Mouse (Mus musculus): ENCODE data around the gene Zfp518a.

The Zfp518a gene

DNA sequence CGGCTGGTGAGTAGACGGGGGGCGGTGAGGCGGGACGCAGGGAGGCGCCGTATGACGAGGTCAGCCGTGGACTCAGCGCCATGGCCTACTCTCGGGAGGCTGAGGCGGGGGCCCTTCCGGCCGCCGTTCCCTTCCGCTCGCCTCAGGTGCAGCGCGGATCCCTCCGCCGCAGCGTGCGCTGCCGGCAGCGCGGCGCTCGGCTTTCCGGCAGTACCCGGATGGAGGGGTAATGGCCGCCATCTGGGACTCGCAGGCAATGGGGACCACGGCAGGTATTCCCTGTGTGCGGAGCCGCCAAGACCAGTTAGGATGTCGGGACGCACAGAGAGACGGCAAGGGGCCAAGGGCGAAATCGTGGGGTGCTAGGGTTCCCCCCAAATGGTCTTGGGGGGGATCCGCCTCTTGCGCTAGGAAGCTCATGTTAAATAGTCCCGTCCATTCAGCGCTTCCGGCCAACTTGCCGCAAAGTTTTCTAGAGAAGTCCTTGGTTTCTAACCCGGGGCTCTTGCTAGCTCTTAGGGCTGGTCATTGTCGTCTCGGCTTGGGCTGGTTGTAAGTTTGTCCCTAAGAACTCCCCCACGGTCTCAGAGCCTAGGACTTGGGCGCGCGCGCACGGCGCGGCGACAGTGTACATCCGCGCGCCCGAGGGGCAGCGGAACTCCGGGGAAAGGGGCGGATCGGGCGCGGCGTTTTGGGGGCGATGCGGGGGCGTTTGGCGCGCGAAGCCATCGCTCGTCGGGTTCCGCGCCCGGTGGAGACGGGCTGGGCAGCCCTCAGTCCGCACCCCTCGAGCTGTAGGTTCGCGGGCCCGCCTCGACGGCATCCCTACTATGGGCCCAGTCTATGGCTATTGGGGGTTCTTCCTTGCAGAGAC is at the start of gene Zfp518a:
Zfp518a (plus strand) TSS at position 187 of the 874 bp plus-strand sequence.
- DNase-seq (ENCODE audit: low spot score) = peak; percentile 85

DNA sequence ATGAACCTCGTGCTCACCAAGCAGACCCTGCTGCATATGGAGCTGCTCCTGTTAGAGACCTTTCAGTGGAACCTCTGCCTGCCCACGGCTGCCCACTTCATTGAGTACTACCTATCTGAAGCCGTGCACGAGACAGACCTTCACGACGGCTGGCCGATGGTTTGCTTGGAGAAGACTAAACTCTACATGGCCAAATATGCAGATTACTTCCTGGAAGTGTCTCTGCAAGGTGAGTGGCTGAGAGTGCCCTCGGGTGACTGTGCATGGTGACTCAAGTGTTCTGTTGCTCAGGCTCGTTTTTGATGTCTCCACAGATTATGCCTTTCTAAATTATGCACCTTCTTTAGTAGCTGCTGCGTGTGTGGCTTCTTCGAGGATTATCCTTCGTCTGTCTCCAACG is 49.8 kb upstream of the Zfp518a start:
- DNase-seq (ENCODE audit: low spot score) = no peak

DNA sequence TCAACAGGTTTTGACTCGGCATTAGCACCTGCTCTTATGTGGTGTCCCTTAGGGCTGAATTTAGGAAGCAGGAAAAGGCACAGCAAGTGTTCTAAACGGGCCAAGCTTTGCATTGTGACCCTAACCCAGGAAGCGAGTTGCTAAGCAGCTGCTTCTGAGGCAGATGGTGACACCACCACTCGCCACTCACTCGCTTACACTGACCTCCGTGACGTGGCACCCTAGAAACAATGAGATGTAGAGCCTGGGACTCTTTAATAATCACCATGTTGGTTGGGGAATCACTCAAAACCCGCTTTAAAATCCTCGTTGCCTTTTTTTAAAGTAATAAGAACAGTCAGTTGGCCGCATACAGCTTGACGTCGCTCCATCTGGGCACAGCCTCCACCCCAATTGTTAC is 45.1 kb upstream of the Zfp518a start:
- no peak for DNase-seq (ENCODE audit: low spot score)

- DNase-seq (ENCODE audit: low spot score) = no peak
Observed at GRCm38 (mm10) chr19:40859555-40859954, 35.0 kb upstream of the Zfp518a start.

DNA sequence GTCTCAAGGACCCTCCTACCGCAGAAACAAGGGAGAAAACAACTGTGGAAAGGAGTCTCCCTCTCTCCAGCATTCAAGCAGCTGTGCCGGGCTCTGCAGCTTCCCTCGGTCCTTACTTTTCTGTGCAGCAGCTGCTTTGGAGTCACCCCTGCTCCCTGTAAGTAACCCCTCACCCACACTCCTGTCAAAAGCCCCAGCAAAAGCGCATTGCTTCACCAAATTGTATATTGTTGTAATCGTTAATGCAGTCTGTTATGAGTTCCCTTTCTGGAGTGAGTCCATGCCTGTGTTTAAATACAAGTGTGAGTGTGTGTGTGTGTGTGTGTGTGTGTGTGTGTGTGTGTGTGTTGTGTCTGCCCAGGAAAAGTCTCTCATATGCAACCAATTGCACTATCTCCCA is 26.2 kb upstream of the Zfp518a start:
- DNase-seq (ENCODE audit: low spot score) = no peak

GRCm38 (mm10) chr19:40869425-40870105 is 24.9 kb upstream of the Zfp518a start:
- no peak for DNase-seq (ENCODE audit: low spot score)

DNA sequence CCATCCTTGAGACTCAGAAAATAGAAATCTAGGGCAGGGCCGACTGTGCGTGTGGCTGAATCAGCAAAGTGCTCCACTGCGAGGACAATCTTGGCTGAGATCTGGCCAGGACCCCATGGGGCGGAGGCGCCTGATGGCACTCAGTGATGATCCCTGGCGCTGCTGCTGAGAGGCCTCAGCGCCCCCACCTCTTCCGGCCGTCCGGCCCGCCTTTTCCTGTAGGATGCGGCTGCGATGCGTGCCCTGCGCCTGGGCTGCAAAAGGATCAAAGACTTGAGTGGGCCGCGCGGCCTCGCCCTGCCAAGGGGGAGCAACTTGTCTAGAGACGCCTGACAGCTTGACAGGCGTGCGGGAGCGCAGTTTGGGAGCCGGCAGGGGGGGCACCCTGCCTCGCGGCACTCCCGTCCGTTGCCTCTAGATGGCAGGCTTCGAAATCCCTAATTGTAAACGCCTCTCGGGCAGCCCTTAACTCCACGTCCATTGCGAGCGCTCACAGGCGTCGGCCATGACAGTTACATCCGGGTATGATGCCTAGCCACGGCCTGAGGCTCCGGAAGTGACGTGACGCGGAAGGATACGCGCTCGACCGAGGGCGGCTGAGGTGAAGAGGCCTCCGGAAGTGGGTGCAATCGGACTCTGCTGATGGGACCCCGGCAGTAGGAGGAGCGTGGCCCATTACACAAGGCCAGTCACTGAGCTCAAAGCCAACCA is 21.4 kb upstream of the Zfp518a start:
- DNase-seq (ENCODE audit: low spot score) = peak; percentile 77

DNA sequence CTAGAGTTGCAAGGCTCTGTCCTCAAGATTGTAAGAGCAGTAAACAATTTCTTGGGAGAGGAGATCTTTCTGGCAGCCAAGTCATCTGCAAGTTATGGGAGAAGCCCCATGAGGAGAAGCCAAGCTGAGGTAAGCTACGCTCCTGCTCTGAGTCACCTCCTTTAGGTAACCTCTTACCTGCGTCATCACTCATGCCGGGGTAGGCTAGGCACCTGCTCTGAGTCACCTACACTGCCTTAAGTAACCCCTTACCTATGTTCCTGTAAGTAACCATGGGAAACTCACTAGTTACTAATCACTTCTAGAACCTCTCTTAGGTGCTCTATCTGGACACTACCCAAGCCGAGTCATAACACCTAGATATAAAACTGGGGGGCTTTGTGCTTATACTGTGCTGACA is 12.8 kb upstream of the Zfp518a start:
- DNase-seq (ENCODE audit: low spot score) = no peak

DNA sequence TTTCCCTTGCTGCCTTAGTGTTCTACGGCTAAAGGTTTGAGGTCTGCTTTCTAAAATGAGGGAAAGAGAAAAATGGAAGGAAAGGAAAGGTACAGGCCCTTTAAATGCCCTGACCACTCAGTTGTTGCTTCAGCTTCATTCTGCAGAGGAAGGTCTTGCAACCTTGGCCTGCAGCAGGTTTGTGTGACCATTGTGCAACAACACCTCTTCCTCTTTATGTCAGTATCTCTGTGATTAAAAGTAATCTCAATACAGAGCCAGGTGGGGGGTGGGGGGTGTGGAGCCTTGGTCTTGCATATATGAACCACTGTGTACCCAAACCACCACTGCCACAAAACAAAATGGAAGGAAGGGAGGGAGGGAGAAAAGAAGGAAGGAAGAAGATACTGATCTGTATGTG is 5.6 kb upstream of the Zfp518a start:
- no peak for DNase-seq (ENCODE audit: low spot score)

DNA sequence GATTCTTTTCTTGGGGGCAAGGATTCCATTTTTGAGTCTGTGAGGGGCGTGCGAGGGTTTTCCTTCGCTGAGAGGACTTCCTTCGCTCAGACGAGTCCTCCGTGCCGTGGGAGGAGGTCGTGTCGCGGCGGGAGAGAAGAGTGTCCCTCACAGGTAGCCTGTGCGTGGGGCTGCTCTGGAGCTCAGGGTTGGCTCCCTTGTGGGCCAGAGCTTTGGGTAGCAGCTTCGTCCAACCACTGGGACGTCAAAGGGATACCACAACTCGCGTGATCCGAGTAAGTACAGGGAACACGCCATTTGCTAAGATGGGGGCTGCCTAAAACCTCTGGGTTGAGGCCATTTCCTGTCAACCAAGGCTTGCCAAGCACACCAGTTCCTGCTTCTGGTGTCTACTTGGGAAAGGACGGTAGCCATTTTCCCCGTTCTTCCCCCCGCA is 416 bp upstream of the Zfp518a start:
- DNase-seq (ENCODE audit: low spot score) = no peak

- DNase-seq (ENCODE audit: low spot score) = no peak
Observed at GRCm38 (mm10) chr19:40895393-40895703, 843 bp downstream of the Zfp518a start.

- DNase-seq (ENCODE audit: low spot score) = no peak
Observed at GRCm38 (mm10) chr19:40931581-40932369, 37.3 kb downstream of the Zfp518a start.

GRCm38 (mm10) chr19:40935376-40935775 is 40.9 kb downstream of the Zfp518a start:
- no peak for DNase-seq (ENCODE audit: low spot score)

GRCm38 (mm10) chr19:40936038-40936437 is 41.5 kb downstream of the Zfp518a start:
- DNase-seq (ENCODE audit: low spot score) = no peak

GRCm38 (mm10) chr19:40943552-40943951 is 49.0 kb downstream of the Zfp518a start:
- no peak for DNase-seq (ENCODE audit: low spot score)

- DNase-seq (ENCODE audit: low spot score) = no peak
Observed at GRCm38 (mm10) chr19:40946937-40947577, 52.6 kb downstream of the Zfp518a start.

DNA sequence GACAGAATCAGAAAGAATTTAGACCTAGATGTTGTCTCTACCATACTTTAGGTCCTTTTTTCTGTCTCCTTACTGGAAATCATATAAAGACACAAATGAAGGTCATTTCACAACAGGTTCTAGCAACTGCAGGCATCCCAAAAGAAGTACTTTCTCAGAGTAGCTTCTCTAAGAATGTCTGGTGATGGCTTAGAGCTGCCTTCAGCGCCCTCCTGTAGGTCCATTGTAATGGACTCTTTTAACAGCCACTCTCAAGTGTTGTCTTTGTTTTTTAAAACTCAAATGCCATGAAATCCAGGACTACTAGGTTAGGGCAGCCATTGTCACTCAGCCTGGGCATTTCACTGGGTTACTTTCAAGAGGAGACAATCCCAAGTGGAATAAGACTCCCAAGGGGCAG is 64.5 kb downstream of the Zfp518a start:
- no peak for DNase-seq (ENCODE audit: low spot score)

GRCm38 (mm10) chr19:40962988-40963387 is 68.5 kb downstream of the Zfp518a start:
- DNase-seq (ENCODE audit: low spot score) = peak; percentile 55

GRCm38 (mm10) chr19:40964367-40964891 is 69.9 kb downstream of the Zfp518a start:
- DNase-seq (ENCODE audit: low spot score) = no peak

- no peak for DNase-seq (ENCODE audit: low spot score)
Observed at GRCm38 (mm10) chr19:40964936-40965850, 70.7 kb downstream of the Zfp518a start.

Data from urinary bladder, postnatal 25 days (tissue).